Mouse (Mus musculus) cortical plate, adult 2 months (tissue): ENCODE data around the gene Abhd6.

Experiments
- CTCF ChIP-seq: fragments of 200-500 bp; IDR thresholded peaks from 2 replicates; pipeline ENCODE4 v1.5.1; 2011; ENCODE audit warnings: mild to moderate bottlenecking, control low read depth, low read length; ENCODE audit not compliant: insufficient read depth; ENCODE audit errors: extremely low read depth
- POLR2A ChIP-seq: fragments of 200-500 bp; IDR thresholded peaks from 2 replicates; pipeline ENCODE4 v1.6.1; 2011; ENCODE audit warnings: mild to moderate bottlenecking, low read length, control low read depth; ENCODE audit not compliant: insufficient read depth; ENCODE audit errors: extremely low read depth

DNA sequence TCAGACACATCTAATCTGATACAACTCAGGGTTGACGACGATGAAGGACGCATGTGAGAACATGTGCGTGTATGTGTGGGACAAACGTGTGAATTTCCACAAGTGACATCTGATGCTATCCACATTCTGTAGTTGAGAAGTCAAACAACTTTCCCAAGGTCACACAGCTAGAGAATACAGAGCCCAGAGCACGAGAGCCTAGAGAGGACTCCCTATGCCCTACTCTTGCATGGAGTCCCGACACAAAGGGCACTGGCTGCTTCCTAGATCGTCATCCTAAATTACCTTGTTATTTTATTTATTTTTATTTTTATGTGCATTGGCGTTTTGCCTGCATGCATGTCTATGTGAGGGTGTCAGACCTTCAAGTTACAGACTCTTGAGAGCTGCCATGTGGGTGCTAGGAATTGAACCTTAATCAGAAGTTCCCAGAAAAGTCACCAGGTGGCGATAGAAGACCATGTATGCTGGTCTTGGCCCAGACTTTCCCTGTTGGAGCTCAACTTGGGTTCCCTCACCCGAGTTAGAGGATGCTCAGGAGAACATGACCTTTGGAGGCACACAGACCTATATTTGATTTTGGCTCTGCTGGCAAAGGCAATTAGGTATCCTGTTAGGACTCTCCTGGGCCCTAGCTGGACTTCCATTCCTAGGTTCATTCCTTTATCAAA, 38.3 kb upstream of the Abhd6 start:
- TF ChIP-seq CTCF (peak; percentile 96), POLR2A (no peak)
